Mouse (Mus musculus): Measurements from ENCODE around the gene Crispld2. TPM values are rescaled to one million over a fixed set of nuclear protein-coding genes. Genes with fewer than 3 reads are reported as not detected.
A peak's percentile ranks its signal among the peaks of the same experiment; 100 is the strongest.

Crispld2 gene
- polyA plus RNA-seq, 1 experiment from 2014 or later: 1.8 TPM

DNA sequence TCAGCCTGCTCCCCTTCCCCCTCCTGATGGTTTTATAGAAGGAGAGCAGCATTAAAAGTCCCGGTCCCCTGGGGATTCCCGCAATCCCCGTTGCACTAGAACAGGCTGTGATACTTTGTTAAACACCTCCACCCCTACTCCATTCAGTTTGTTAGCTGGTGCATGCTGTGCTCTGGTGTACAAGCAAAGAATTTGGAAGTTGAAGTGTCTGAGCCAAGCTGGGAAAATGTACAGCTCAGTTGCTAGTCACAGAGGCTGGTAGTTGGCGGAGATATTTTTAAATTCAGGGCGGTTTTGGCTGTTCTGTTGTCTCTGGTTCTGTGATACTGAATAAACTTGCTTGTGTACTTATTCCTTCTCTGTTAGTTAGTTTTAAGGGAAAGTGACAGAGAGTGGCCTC, 39.5 kb upstream of the Crispld2 start:
- Histone ChIP-seq H3K4me2 (ENCODE audit: low read length) (no peak overlapping the region), H3K4me3 (ENCODE audit: control insufficient read depth in 1 of 2, insufficient read depth in 1 of 2, low read depth in 1 of 2, low read length in 2 of 2) (no peak overlapping the region), H3K36me3 (ENCODE audit: control insufficient read depth, insufficient read depth, low read length) (peaks cover 99% of the 10 kb centered on the region), H3K27ac (replicated peaks in 1 of 2; ENCODE audit: control insufficient read depth in 1 of 2, insufficient read depth in 1 of 2, low read depth in 2 of 2, low read length in 2 of 2) (no peak overlapping the region), H3K4me1 (ENCODE audit: control insufficient read depth in 2 of 2, insufficient read depth in 2 of 2, low read length in 2 of 2) (no peaks in the 10 kb centered on the region), H3K27me3 (ENCODE audit: control insufficient read depth, insufficient read depth, low read length) (no peaks in the 10 kb centered on the region), H3K9me3 (ENCODE audit: control insufficient read depth, low read length) (no peaks in the 10 kb centered on the region), H3K9ac (ENCODE audit: low read length) (no peak overlapping the region)
- ATAC-seq (ENCODE audit: insufficient number of reproducible peaks, insufficient read depth, low FRiP score, low read depth): no peak
- 88% methylated on average over 5 of the region's 5 CpGs for WGBS

DNA sequence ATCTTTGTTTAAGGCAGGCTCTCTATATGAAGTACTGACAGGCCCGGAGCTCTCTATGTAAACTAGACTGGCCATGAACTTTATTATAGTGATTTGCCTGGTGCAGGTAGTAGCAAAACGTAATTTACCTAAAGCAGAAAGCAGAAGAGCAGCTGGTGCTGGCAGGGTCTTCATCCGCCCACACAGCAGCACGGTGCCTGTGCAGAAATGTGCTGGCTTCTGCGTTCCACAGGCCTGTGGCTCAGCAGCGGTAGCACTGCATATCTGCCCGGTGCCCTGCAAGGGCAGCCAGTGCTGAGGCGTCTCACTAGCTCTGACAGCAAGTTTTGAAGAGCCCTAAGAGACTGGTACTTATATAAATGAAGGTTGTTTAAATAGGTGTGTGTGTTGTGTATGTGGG, 36.9 kb upstream of the Crispld2 start:
- Histone ChIP-seq H3K4me1 (ENCODE audit: control insufficient read depth in 2 of 2, insufficient read depth in 2 of 2, low read length in 2 of 2) (no peaks in the 10 kb centered on the region; a peak in 1 of 4 replicates), H3K27me3 (ENCODE audit: control insufficient read depth, insufficient read depth, low read length) (no peaks in the 10 kb centered on the region), H3K9ac (ENCODE audit: low read length) (no peak overlapping the region), H3K9me3 (ENCODE audit: control insufficient read depth, low read length) (no peaks in the 10 kb centered on the region), H3K36me3 (ENCODE audit: control insufficient read depth, insufficient read depth, low read length) (peaks cover 82% of the 10 kb centered on the region), H3K27ac (replicated peaks in 1 of 2; ENCODE audit: control insufficient read depth in 1 of 2, insufficient read depth in 1 of 2, low read depth in 2 of 2, low read length in 2 of 2) (no peak overlapping the region), H3K4me3 (ENCODE audit: control insufficient read depth in 1 of 2, insufficient read depth in 1 of 2, low read depth in 1 of 2, low read length in 2 of 2) (no peak overlapping the region), H3K4me2 (ENCODE audit: low read length) (no peak overlapping the region)
- ATAC-seq (ENCODE audit: insufficient number of reproducible peaks, insufficient read depth, low FRiP score, low read depth): no peak
- WGBS: 91% methylated on average over 8 of the region's 8 CpGs

DNA sequence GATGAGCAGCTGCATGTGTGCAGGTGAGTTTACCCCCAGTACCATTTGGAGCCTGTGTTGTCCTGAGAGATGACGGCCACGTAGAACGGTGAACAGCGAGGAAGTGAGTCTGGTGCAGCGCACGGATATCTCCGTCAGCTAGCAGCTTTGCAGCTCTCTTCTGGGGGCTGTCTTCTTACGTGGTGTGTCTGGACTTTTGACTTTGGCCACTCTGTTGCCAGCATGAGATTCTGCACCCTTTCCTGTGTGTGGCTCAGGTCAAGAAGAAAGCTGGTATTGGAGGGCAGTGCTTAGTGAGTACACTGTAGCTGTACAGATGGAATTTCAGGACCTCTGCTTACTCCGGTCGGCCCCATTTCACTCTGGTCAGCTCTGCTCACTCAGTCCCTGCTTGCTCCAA, 34.2 kb upstream of the Crispld2 start:
- Histone ChIP-seq H3K27ac (replicated peaks in 1 of 2; ENCODE audit: control insufficient read depth in 1 of 2, insufficient read depth in 1 of 2, low read depth in 2 of 2, low read length in 2 of 2) (no peak overlapping the region), H3K4me3 (ENCODE audit: control insufficient read depth in 1 of 2, insufficient read depth in 1 of 2, low read depth in 1 of 2, low read length in 2 of 2) (no peak overlapping the region), H3K36me3 (ENCODE audit: control insufficient read depth, insufficient read depth, low read length) (peaks cover 54% of the 10 kb centered on the region), H3K27me3 (ENCODE audit: control insufficient read depth, insufficient read depth, low read length) (no peaks in the 10 kb centered on the region), H3K4me2 (ENCODE audit: low read length) (no peak overlapping the region), H3K9me3 (ENCODE audit: control insufficient read depth, low read length) (no peaks in the 10 kb centered on the region), H3K9ac (ENCODE audit: low read length) (no peak overlapping the region), H3K4me1 (ENCODE audit: control insufficient read depth in 2 of 2, insufficient read depth in 2 of 2, low read length in 2 of 2) (peaks cover 3 to 4% of the 10 kb centered on the region in 2 experiments; a peak in 2 of 4 replicates)
- no peak for ATAC-seq (ENCODE audit: insufficient number of reproducible peaks, insufficient read depth, low FRiP score, low read depth)
- 90% methylated on average over 10 of the region's 10 CpGs for WGBS

DNA sequence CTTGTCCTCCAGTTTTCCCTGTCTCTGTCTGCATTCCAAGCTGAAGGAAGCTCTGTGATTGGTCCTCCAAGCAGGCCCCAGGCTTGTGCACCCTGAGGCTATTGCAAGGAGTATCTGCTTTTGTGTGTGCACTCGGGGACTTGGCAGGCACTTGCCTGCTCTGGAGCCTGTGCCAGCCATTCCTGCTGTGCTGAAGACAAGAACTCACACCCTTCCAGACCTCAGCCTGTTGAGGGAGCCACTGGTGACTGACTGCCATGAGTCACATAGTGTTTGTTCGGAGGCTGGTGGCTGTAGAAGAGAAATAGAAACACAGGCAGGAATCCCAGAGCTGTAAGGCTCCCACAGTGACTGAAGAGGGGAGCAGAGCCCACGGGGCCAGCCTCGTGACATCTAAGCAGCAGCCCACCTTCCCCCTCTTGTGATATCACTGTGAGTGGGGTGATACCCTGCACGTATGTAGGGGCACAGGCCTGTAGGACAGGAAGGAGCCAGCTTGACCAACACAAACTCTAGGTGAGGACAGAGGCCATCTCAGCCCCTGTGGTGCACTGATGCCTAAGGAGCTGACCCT, 31.6 kb upstream of the Crispld2 start:
- Histone ChIP-seq H3K9ac (ENCODE audit: low read length) (0 out of 2 replicates have a peak overlapping the region, but pooled peaks have one; percentile 21), H3K27me3 (ENCODE audit: control insufficient read depth, insufficient read depth, low read length) (no peaks in the 10 kb centered on the region), H3K27ac (replicated peaks in 1 of 2; ENCODE audit: control insufficient read depth in 1 of 2, insufficient read depth in 1 of 2, low read depth in 2 of 2, low read length in 2 of 2) (no peak overlapping the region; a peak in 1 of 4 replicates), H3K4me1 (ENCODE audit: control insufficient read depth in 2 of 2, insufficient read depth in 2 of 2, low read length in 2 of 2) (peaks cover 3 to 4% of the 10 kb centered on the region in 2 experiments; a peak in 2 of 4 replicates), H3K4me3 (ENCODE audit: control insufficient read depth in 1 of 2, insufficient read depth in 1 of 2, low read depth in 1 of 2, low read length in 2 of 2) (no peak overlapping the region), H3K4me2 (ENCODE audit: low read length) (no peak overlapping the region), H3K36me3 (ENCODE audit: control insufficient read depth, insufficient read depth, low read length) (peaks cover 29% of the 10 kb centered on the region), H3K9me3 (ENCODE audit: control insufficient read depth, low read length) (no peaks in the 10 kb centered on the region)
- 35% methylated on average over 5 of the region's 5 CpGs for WGBS
- ATAC-seq (ENCODE audit: insufficient number of reproducible peaks, insufficient read depth, low FRiP score, low read depth): 0 out of 2 replicates have a peak, but pooled peaks have one; percentile 36

DNA sequence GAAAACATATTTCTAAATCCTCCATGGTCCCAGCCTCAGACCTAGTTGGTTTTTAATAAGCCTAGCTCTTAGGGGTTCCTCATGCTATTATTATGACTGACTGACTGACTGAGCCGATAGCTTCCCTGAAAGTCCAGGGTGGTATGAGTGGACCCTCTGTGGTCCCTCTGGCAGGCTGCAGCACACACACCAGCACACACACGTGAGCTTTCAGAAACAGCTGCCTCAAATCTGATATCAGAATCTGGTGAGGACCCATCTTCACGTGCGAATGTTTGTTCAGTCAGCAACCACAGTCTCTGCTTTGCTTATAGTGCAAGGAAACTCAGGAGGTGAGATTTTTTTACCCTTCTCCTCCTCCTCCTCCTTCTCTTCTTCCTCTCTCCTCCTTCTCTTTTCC, 27.4 kb upstream of the Crispld2 start:
- no peak for ATAC-seq (ENCODE audit: insufficient number of reproducible peaks, insufficient read depth, low FRiP score, low read depth)
- H3K4me3 ChIP-seq (ENCODE audit: control insufficient read depth in 1 of 2, insufficient read depth in 1 of 2, low read depth in 1 of 2, low read length in 2 of 2): no peak overlapping the region
- H3K4me1 ChIP-seq (ENCODE audit: control insufficient read depth in 2 of 2, insufficient read depth in 2 of 2, low read length in 2 of 2): peaks cover 3 to 4% of the 10 kb centered on the region in 2 experiments; a peak in 2 of 4 replicates
- H3K27ac ChIP-seq (replicated peaks in 1 of 2; ENCODE audit: control insufficient read depth in 1 of 2, insufficient read depth in 1 of 2, low read depth in 2 of 2, low read length in 2 of 2): no peak overlapping the region
- peaks cover 7% of the 10 kb centered on the region for H3K9me3 ChIP-seq (ENCODE audit: control insufficient read depth, low read length)
- no peaks in the 10 kb centered on the region for H3K27me3 ChIP-seq (ENCODE audit: control insufficient read depth, insufficient read depth, low read length)
- 70% methylated on average over 4 of the region's 4 CpGs for WGBS
- no peak overlapping the region for H3K9ac ChIP-seq (ENCODE audit: low read length)
- H3K36me3 ChIP-seq (ENCODE audit: control insufficient read depth, insufficient read depth, low read length): no peaks in the 10 kb centered on the region
- H3K4me2 ChIP-seq (ENCODE audit: low read length): no peak overlapping the region

DNA sequence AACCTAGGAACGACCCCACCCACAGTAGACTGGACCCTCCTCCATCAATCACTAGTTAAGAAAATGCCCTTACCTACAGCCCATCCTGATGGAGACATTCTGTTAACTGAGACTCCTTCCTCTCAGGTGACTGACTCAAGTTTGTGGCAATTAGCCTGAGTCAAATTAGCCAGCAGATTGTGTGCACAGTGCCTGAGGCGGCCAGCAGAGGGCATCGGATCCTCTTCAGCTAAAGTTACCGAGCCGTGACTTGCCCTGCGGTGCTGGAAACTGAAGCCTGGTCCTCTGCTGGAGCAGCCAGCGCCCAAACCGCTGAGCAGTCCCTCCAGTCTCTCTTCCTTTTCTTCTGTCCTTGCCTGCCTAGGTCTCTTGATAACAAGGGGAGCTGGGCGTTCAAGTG, 24.8 kb upstream of the Crispld2 start:
- no peak overlapping the region for H3K4me2 ChIP-seq (ENCODE audit: low read length)
- H3K27ac ChIP-seq (replicated peaks in 1 of 2; ENCODE audit: control insufficient read depth in 1 of 2, insufficient read depth in 1 of 2, low read depth in 2 of 2, low read length in 2 of 2): no peak overlapping the region
- peaks cover 7% of the 10 kb centered on the region for H3K9me3 ChIP-seq (ENCODE audit: control insufficient read depth, low read length)
- no peaks in the 10 kb centered on the region for H3K36me3 ChIP-seq (ENCODE audit: control insufficient read depth, insufficient read depth, low read length)
- H3K4me3 ChIP-seq (ENCODE audit: control insufficient read depth in 1 of 2, insufficient read depth in 1 of 2, low read depth in 1 of 2, low read length in 2 of 2): no peak overlapping the region
- no peak for ATAC-seq (ENCODE audit: insufficient number of reproducible peaks, insufficient read depth, low FRiP score, low read depth)
- H3K4me1 ChIP-seq (ENCODE audit: control insufficient read depth in 2 of 2, insufficient read depth in 2 of 2, low read length in 2 of 2): peaks cover 2 to 3% of the 10 kb centered on the region in 2 experiments; a peak in 1 of 4 replicates
- WGBS: 84% methylated on average over 9 of the region's 9 CpGs
- H3K9ac ChIP-seq (ENCODE audit: low read length): no peak overlapping the region
- no peaks in the 10 kb centered on the region for H3K27me3 ChIP-seq (ENCODE audit: control insufficient read depth, insufficient read depth, low read length)

DNA sequence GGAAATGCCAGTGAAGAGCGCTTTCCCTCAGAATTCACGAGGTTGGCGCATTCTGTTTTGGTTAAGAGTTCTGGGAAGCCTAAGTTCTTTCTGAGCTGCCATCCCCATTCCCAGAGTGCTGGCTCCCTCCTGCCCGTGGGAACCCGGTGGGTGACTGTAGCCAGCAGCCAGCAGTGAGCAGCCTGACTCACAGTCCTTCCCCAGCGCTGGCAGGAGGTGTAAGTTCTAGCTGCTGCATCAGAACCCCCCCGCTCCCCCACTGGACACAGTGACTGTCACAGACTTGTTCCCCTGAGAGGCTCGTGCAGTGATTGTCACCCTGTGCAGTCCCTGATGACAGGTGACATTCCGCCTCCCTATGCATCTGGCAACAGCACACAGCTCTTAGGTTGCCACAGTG, 22.1 kb upstream of the Crispld2 start:
- Histone ChIP-seq H3K4me2 (ENCODE audit: low read length) (no peak overlapping the region), H3K9ac (ENCODE audit: low read length) (no peak overlapping the region), H3K4me1 (ENCODE audit: control insufficient read depth in 2 of 2, insufficient read depth in 2 of 2, low read length in 2 of 2) (peaks cover 2 to 3% of the 10 kb centered on the region in 2 experiments; a peak in 1 of 4 replicates), H3K9me3 (ENCODE audit: control insufficient read depth, low read length) (peaks cover 7% of the 10 kb centered on the region), H3K27me3 (ENCODE audit: control insufficient read depth, insufficient read depth, low read length) (no peaks in the 10 kb centered on the region), H3K4me3 (ENCODE audit: control insufficient read depth in 1 of 2, insufficient read depth in 1 of 2, low read depth in 1 of 2, low read length in 2 of 2) (no peak overlapping the region), H3K27ac (replicated peaks in 1 of 2; ENCODE audit: control insufficient read depth in 1 of 2, insufficient read depth in 1 of 2, low read depth in 2 of 2, low read length in 2 of 2) (no peak overlapping the region), H3K36me3 (ENCODE audit: control insufficient read depth, insufficient read depth, low read length) (no peaks in the 10 kb centered on the region)
- ATAC-seq (ENCODE audit: insufficient number of reproducible peaks, insufficient read depth, low FRiP score, low read depth): no peak
- 57% methylated on average over 9 of the region's 9 CpGs for WGBS

DNA sequence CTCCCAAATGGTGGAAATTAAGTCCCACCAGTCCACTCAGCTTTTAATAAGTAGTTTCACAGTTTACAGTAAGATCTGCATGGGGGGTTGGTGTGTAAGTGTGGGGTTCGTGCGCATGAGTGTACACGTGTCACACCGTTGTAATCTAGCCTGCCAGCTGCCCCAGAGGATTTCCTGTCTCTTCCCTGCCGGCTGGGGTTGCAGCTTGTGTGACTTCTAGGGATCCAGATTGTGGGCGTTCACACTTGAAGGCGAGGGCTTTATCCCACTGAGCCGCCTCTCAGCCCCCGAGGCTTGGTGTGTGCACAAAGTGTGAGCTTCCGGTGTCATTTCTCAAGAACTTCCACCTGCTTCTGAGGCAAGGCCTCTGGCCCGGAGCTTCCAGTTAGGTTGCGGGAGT, 19.7 kb upstream of the Crispld2 start:
- ATAC-seq (ENCODE audit: insufficient number of reproducible peaks, insufficient read depth, low FRiP score, low read depth): 0 out of 2 replicates have a peak, but pooled peaks have one; percentile 33
- Histone ChIP-seq H3K27ac (replicated peaks in 1 of 2; ENCODE audit: control insufficient read depth in 1 of 2, insufficient read depth in 1 of 2, low read depth in 2 of 2, low read length in 2 of 2) (peak overlapping the region in 1 of 2 experiments; percentile 15; a peak in 1 of 4 replicates), H3K9ac (ENCODE audit: low read length) (no peak overlapping the region), H3K4me1 (ENCODE audit: control insufficient read depth in 2 of 2, insufficient read depth in 2 of 2, low read length in 2 of 2) (peaks cover 2 to 3% of the 10 kb centered on the region in 2 experiments; a peak in 1 of 4 replicates), H3K9me3 (ENCODE audit: control insufficient read depth, low read length) (peaks cover 4% of the 10 kb centered on the region), H3K36me3 (ENCODE audit: control insufficient read depth, insufficient read depth, low read length) (no peaks in the 10 kb centered on the region), H3K4me2 (ENCODE audit: low read length) (no peak overlapping the region), H3K4me3 (ENCODE audit: control insufficient read depth in 1 of 2, insufficient read depth in 1 of 2, low read depth in 1 of 2, low read length in 2 of 2) (no peak overlapping the region), H3K27me3 (ENCODE audit: control insufficient read depth, insufficient read depth, low read length) (no peaks in the 10 kb centered on the region)
- 53% methylated on average over 12 of the region's 12 CpGs for WGBS
